Mouse (Mus musculus): ENCODE data around the gene Fancc. TPM values are rescaled to one million over a fixed set of nuclear protein-coding genes. Genes with fewer than 3 reads are reported as not detected.

Fancc gene
- total and polyA plus RNA-seq, 2 experiments from 2014 or later, result 8.5 to 39.5 TPM

GRCm38 (mm10) chr13:63345476-63346225 is 151.4 kb downstream of the Fancc start:
- Histone ChIP-seq H3K4me1 (ENCODE audit: control insufficient read depth, insufficient read depth) (no peaks in the 10 kb centered on the region), H3K4me3 (ENCODE audit: low read depth, low read length) (no peak overlapping the region), H3K27me3 (ENCODE audit: control insufficient read depth, insufficient read depth, low read length) (no peaks in the 10 kb centered on the region), H3K9ac (replicated peaks; ENCODE audit: low read depth, low read length) (no peak overlapping the region), H3K27ac (ENCODE audit: low read depth) (no peak overlapping the region), H3K36me3 (replicated peaks; ENCODE audit: control insufficient read depth, insufficient read depth, low read length) (no peaks in the 10 kb centered on the region), H3K4me2 (ENCODE audit: low read depth, low read length) (no peak overlapping the region), H3K9me3 (replicated peaks; ENCODE audit: control insufficient read depth, low read length) (no peaks in the 10 kb centered on the region)
- 87% methylated on average over 5 of the region's 5 CpGs for WGBS
- TF ChIP-seq CTCF (IDR thresholded peaks at IDR 0.05; ENCODE audit: low read depth) (no peak), EP300 (IDR thresholded peaks at IDR 0.05; ENCODE audit: low read depth) (no peak)
- ATAC-seq (ENCODE audit: insufficient read depth, low read depth), result no peak
- DNase-seq (ENCODE audit: low spot score), result no peak

GRCm38 (mm10) chr13:63344481-63344880 is 152.6 kb downstream of the Fancc start:
- no peaks in the 10 kb centered on the region for H3K27me3 ChIP-seq (ENCODE audit: control insufficient read depth, insufficient read depth, low read length)
- DNase-seq (ENCODE audit: low spot score) (no peak), ATAC-seq (ENCODE audit: insufficient read depth, low read depth) (no peak)
- no peaks in the 10 kb centered on the region for H3K4me1 ChIP-seq (ENCODE audit: control insufficient read depth, insufficient read depth)
- no peak overlapping the region for H3K4me3 ChIP-seq (ENCODE audit: low read depth, low read length)
- no peak overlapping the region for H3K27ac ChIP-seq (ENCODE audit: low read depth)
- 99% methylated on average over 3 of the region's 3 CpGs for WGBS
- 0 out of 2 replicates have a peak, but pooled peaks cover 7% of the 10 kb centered on the region for H3K36me3 ChIP-seq (replicated peaks; ENCODE audit: control insufficient read depth, insufficient read depth, low read length)
- no peak overlapping the region for H3K4me2 ChIP-seq (ENCODE audit: low read depth, low read length)
- no peak overlapping the region for H3K9ac ChIP-seq (replicated peaks; ENCODE audit: low read depth, low read length)
- H3K9me3 ChIP-seq (replicated peaks; ENCODE audit: control insufficient read depth, low read length), result no peaks in the 10 kb centered on the region
- no peak for TF ChIP-seq CTCF (IDR thresholded peaks at IDR 0.05; ENCODE audit: low read depth)
- TF ChIP-seq EP300 (IDR thresholded peaks at IDR 0.05; ENCODE audit: low read depth), result no peak

GRCm38 (mm10) chr13:63342781-63343180 is 154.3 kb downstream of the Fancc start:
- ATAC-seq (ENCODE audit: insufficient read depth, low read depth) (no peak), DNase-seq (ENCODE audit: low spot score) (no peak)
- H3K4me1 ChIP-seq (ENCODE audit: control insufficient read depth, insufficient read depth), result no peaks in the 10 kb centered on the region
- H3K27me3 ChIP-seq (ENCODE audit: control insufficient read depth, insufficient read depth, low read length), result no peaks in the 10 kb centered on the region
- TF ChIP-seq CTCF (IDR thresholded peaks at IDR 0.05; ENCODE audit: low read depth), result no peak
- no peak for TF ChIP-seq EP300 (IDR thresholded peaks at IDR 0.05; ENCODE audit: low read depth)
- no peak overlapping the region for H3K27ac ChIP-seq (ENCODE audit: low read depth)
- H3K9ac ChIP-seq (replicated peaks; ENCODE audit: low read depth, low read length), result no peak overlapping the region
- H3K4me2 ChIP-seq (ENCODE audit: low read depth, low read length), result no peak overlapping the region
- WGBS, result 77% methylated on average over 2 of the region's 2 CpGs
- 0 out of 2 replicates have a peak, but pooled peaks cover 7% of the 10 kb centered on the region for H3K36me3 ChIP-seq (replicated peaks; ENCODE audit: control insufficient read depth, insufficient read depth, low read length)
- no peaks in the 10 kb centered on the region for H3K9me3 ChIP-seq (replicated peaks; ENCODE audit: control insufficient read depth, low read length)
- H3K4me3 ChIP-seq (ENCODE audit: low read depth, low read length), result no peak overlapping the region

GRCm38 (mm10) chr13:63339946-63340345 is 157.1 kb downstream of the Fancc start:
- WGBS, result 88% methylated on average over 4 of the region's 4 CpGs
- TF ChIP-seq CTCF (IDR thresholded peaks at IDR 0.05; ENCODE audit: low read depth), result no peak
- no peak for TF ChIP-seq EP300 (IDR thresholded peaks at IDR 0.05; ENCODE audit: low read depth)
- ATAC-seq (ENCODE audit: insufficient read depth, low read depth), result no peak

GRCm38 (mm10) chr13:63337239-63337960 is 159.7 kb downstream of the Fancc start:
- no peak for TF ChIP-seq CTCF (IDR thresholded peaks at IDR 0.05; ENCODE audit: low read depth)
- TF ChIP-seq EP300 (IDR thresholded peaks at IDR 0.05; ENCODE audit: low read depth), result no peak
- 75% methylated on average over 8 of the region's 8 CpGs for WGBS

More at GRCm38 (mm10) chr13:63339946-63340345, 157.1 kb downstream of the Fancc start:
- Histone ChIP-seq H3K4me3 (ENCODE audit: low read depth, low read length) (no peak overlapping the region), H3K27me3 (ENCODE audit: control insufficient read depth, insufficient read depth, low read length) (no peaks in the 10 kb centered on the region), H3K4me2 (ENCODE audit: low read depth, low read length) (no peak overlapping the region), H3K27ac (ENCODE audit: low read depth) (no peak overlapping the region), H3K4me1 (ENCODE audit: control insufficient read depth, insufficient read depth) (no peaks in the 10 kb centered on the region), H3K9me3 (replicated peaks; ENCODE audit: control insufficient read depth, low read length) (no peaks in the 10 kb centered on the region), H3K36me3 (replicated peaks; ENCODE audit: control insufficient read depth, insufficient read depth, low read length) (0 out of 2 replicates have a peak, but pooled peaks cover 7% of the 10 kb centered on the region), H3K9ac (replicated peaks; ENCODE audit: low read depth, low read length) (no peak overlapping the region)
- no peak for DNase-seq (ENCODE audit: low spot score)

More at GRCm38 (mm10) chr13:63337239-63337960, 159.7 kb downstream of the Fancc start:
- Histone ChIP-seq H3K27me3 (ENCODE audit: control insufficient read depth, insufficient read depth, low read length) (no peaks in the 10 kb centered on the region), H3K9ac (replicated peaks; ENCODE audit: low read depth, low read length) (no peak overlapping the region), H3K36me3 (replicated peaks; ENCODE audit: control insufficient read depth, insufficient read depth, low read length) (0 out of 2 replicates have a peak, but pooled peaks cover 7% of the 10 kb centered on the region), H3K4me1 (ENCODE audit: control insufficient read depth, insufficient read depth) (no peaks in the 10 kb centered on the region), H3K4me3 (ENCODE audit: low read depth, low read length) (no peak overlapping the region), H3K9me3 (replicated peaks; ENCODE audit: control insufficient read depth, low read length) (no peaks in the 10 kb centered on the region), H3K4me2 (ENCODE audit: low read depth, low read length) (no peak overlapping the region), H3K27ac (ENCODE audit: low read depth) (no peak overlapping the region)
- no peak for ATAC-seq (ENCODE audit: insufficient read depth, low read depth)
- no peak for DNase-seq (ENCODE audit: low spot score)
